Mouse (Mus musculus) small intestine, adult 2 months (tissue): ENCODE measurements at regions not wholly inside any gene's neighbourhood (a gene's known extent, or its start where the extent isn't known, plus 50 kb on each side); places are given as distances from the start of the nearest gene placed in this dataset.

Experiments used
- CTCF ChIP-seq: fragments of 200-500 bp; IDR thresholded peaks from 2 replicates; pipeline ENCODE4 v1.5.1; 2012; ENCODE audit warnings: low read depth, mild to moderate bottlenecking, control low read depth, inconsistent platforms, low read length, moderate library complexity, mixed read lengths; ENCODE audit not compliant: insufficient replicate concordance, insufficient read length; ENCODE audit errors: extremely low read depth
- POLR2A ChIP-seq: fragments of 200-500 bp; IDR thresholded peaks from 2 replicates; pipeline ENCODE4 v1.6.1; 2012; ENCODE audit warnings: low read depth, mild to moderate bottlenecking, control low read depth, inconsistent platforms, low read length, moderate library complexity

- no peak for TF ChIP-seq POLR2A
- TF ChIP-seq CTCF, result no peak
These were observed 90.1 kb upstream of the Tbx3 start for GRCm38 (mm10) chr5:119580395-119580794.
